Mouse (Mus musculus) midbrain, postnatal 0 days (tissue): ENCODE measurements around the gene Actn1. TPM values are rescaled to one million over a fixed set of nuclear protein-coding genes. Genes with fewer than 3 reads are reported as not detected.

Experiments used
- ATAC-seq: fragments of 200-750 bp; cut with Nextera tagmentation; 2 replicates; pipeline ENCODE4 v1.8.0; 2017; ENCODE audit warnings: moderate number of reproducible peaks, mild to moderate bottlenecking, moderate TSS enrichment, moderate library complexity; ENCODE audit not compliant: low FRiP score
- DNase-seq: peaks from one replicate; pipeline ENCODE4 v3.0.0-alpha.2; 2015; ENCODE audit warnings: low spot score
- H3K27ac ChIP-seq: fragments of 300-500 bp; sonication (generic); 2 replicates; pipeline ENCODE4 v1.5.1; 2014; ENCODE audit warnings: low read depth, mild to moderate bottlenecking, low read length, mixed read lengths
- H3K27me3 ChIP-seq: fragments of 300-500 bp; sonication (generic); 2 replicates; pipeline ENCODE4 v1.6.1; 2014; ENCODE audit warnings: low read length, control low read depth, mixed read lengths; ENCODE audit not compliant: insufficient read depth
- H3K36me3 ChIP-seq: fragments of 300-500 bp; sonication (generic); 2 replicates; pipeline ENCODE4 v1.6.1; 2014; ENCODE audit warnings: low read length, control low read depth, mixed read lengths; ENCODE audit not compliant: insufficient read depth
- H3K4me1 ChIP-seq: fragments of 300-500 bp; sonication (generic); 2 replicates; pipeline ENCODE4 v1.6.1; 2014; ENCODE audit warnings: mild to moderate bottlenecking, control low read depth, antibody characterized with exemption, low read length, mixed read lengths; ENCODE audit not compliant: insufficient read depth
- H3K4me2 ChIP-seq: fragments of 300-500 bp; sonication (generic); 2 replicates; pipeline ENCODE4 v1.6.1; 2014; ENCODE audit warnings: low read depth, mild to moderate bottlenecking, low read length, mixed read lengths; ENCODE audit not compliant: poor library complexity, severe bottlenecking
- H3K4me3 ChIP-seq: fragments of 300-500 bp; sonication (generic); 2 replicates; pipeline ENCODE4 v1.5.1; 2014; ENCODE audit warnings: low read depth, mild to moderate bottlenecking, low read length, moderate library complexity
- H3K9ac ChIP-seq: fragments of 300-500 bp; sonication (generic); replicated peaks from 2 replicates; pipeline ENCODE4 v1.6.1; 2014; ENCODE audit warnings: mild to moderate bottlenecking, low read length, moderate library complexity, mixed read lengths; ENCODE audit not compliant: poor library complexity, severe bottlenecking
- H3K9me3 ChIP-seq: fragments of 300-500 bp; sonication (generic); 2 replicates; pipeline ENCODE4 v1.6.1; 2016; ENCODE audit warnings: low read length, control low read depth
- CTCF ChIP-seq: IDR thresholded peaks from 2 replicates; pipeline ENCODE4 v1.5.1; 2016; ENCODE audit warnings: antibody characterized with exemption, mild to moderate bottlenecking
- WGBS: fragments of 180-500 bp; shearing (Covaris S2); extraction: QIAGEN DNeasy Blood & Tissue Kit; methylation state at CpG from one replicate; pipeline ENCODE4 v1.1.7; 2014; 5-methylcytosine and 5-hydroxymethylcytosine counted together
- polyA plus RNA-seq: library from polyadenylated mRNA; unstranded; fragments of >200 nt; fragmentation: Nextera tagmentation; extraction: Ambion mirVana; gene quantifications from 2 replicates; pipeline ENCODE4 v1.2.1, GENCODE M21; 2015
- total RNA-seq: library from RNA; depleted of rRNA; stranded (reverse); fragments of >200 nt; gene quantifications from 2 replicates; pipeline ENCODE4 v1.2.3, GENCODE M21; 2014

Actn1 gene
- total and polyA plus RNA-seq, 2 experiments from 2014 or later, result 7.4 to 18.0 TPM

GRCm38 (mm10) chr12:80209914-80210313, 50.3 kb downstream of the Actn1 start:
- Histone ChIP-seq H3K4me2 (no peak overlapping the region), H3K36me3 (peaks cover 3% of the 10 kb centered on the region; the same call in 1 of the 2 replicates), H3K4me1 (no peaks in the 10 kb centered on the region), H3K9me3 (no peaks in the 10 kb centered on the region), H3K27ac (no peak overlapping the region), H3K9ac (no peak overlapping the region), H3K27me3 (no peaks in the 10 kb centered on the region), H3K4me3 (no peak overlapping the region)
- WGBS, result 86% methylated on average over 4 of the region's 4 CpGs
- no peak for ATAC-seq
- DNase-seq, result no peak
- TF ChIP-seq CTCF, result no peak

GRCm38 (mm10) chr12:80208126-80208820, 51.9 kb downstream of the Actn1 start:
- Histone ChIP-seq H3K9ac (no peak overlapping the region), H3K4me2 (no peak overlapping the region), H3K9me3 (no peaks in the 10 kb centered on the region), H3K27me3 (no peaks in the 10 kb centered on the region), H3K4me1 (no peaks in the 10 kb centered on the region; the same call in 1 of the 2 replicates), H3K27ac (no peak overlapping the region), H3K36me3 (peaks cover 5% of the 10 kb centered on the region), H3K4me3 (no peak overlapping the region)
- no peak for ATAC-seq
- DNase-seq, result no peak
- 53% methylated on average over 19 of the region's 19 CpGs for WGBS
- no peak for TF ChIP-seq CTCF

DNA sequence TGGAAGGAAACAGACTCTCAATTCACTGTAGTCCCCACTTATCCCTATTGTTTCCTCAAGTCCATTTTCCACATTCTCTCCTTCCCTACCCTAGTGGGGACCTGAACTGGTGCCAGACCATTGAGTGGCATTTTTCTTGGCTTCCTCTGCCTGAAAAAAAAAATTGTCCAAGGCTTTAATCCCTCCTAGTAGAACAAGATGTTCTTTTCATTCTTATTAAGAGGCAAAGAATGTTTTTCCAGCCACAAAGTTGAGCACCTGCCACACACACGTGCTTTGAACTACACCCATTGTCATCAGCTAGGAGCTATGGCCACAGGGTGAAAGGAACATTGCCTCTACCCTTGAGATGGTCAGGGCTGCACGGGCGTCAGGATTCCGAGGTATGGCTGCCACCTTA, 56.9 kb downstream of the Actn1 start:
- H3K27me3 ChIP-seq, result no peaks in the 10 kb centered on the region
- TF ChIP-seq CTCF, result no peak
- no peak overlapping the region for H3K4me3 ChIP-seq
- DNase-seq, result no peak
- no peak overlapping the region for H3K9ac ChIP-seq
- no peaks in the 10 kb centered on the region for H3K9me3 ChIP-seq
- H3K4me2 ChIP-seq, result no peak overlapping the region
- H3K4me1 ChIP-seq, result no peaks in the 10 kb centered on the region; the same call in 1 of the 2 replicates
- no peak for ATAC-seq
- H3K27ac ChIP-seq, result no peak overlapping the region
- 67% methylated on average over 4 of the region's 4 CpGs for WGBS
- peaks cover 5% of the 10 kb centered on the region for H3K36me3 ChIP-seq

- Histone ChIP-seq H3K4me3 (no peak overlapping the region), H3K4me1 (no peaks in the 10 kb centered on the region; the same call in 1 of the 2 replicates), H3K27ac (no peak overlapping the region), H3K9ac (no peak overlapping the region), H3K9me3 (no peaks in the 10 kb centered on the region), H3K27me3 (no peaks in the 10 kb centered on the region), H3K4me2 (no peak overlapping the region), H3K36me3 (peaks cover 5% of the 10 kb centered on the region; the same call in 1 of the 2 replicates)
- WGBS, result 72% methylated on average over 2 of the region's 2 CpGs
- ATAC-seq, result no peak
- peak; percentile 40 for TF ChIP-seq CTCF
- no peak for DNase-seq
These were observed 60.4 kb downstream of the Actn1 start for GRCm38 (mm10) chr12:80199738-80200137.

DNA sequence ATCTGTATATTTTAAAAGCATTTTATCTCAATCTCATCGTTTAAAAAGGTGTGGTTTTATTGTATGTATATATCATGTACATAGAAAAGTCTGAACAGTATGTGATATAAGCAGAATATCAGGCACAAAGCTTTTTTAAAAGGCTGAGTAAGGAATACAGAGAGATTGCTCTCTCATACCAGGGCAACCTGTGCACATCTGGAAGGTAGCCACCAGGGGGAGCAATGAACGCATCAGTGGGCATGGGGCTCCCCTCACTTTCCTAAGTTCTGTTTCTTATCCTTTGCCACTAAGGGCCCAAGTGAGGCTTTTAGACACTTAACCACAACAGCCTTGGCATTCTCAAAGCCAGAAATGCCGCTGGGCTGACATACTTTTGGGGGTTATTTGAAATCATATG, 61.7 kb downstream of the Actn1 start:
- 35% methylated on average over 3 of the region's 3 CpGs for WGBS
- Histone ChIP-seq H3K36me3 (peaks cover 6% of the 10 kb centered on the region; the same call in 1 of the 2 replicates), H3K27ac (no peak overlapping the region), H3K4me2 (no peak overlapping the region), H3K4me1 (no peaks in the 10 kb centered on the region), H3K9me3 (no peaks in the 10 kb centered on the region), H3K27me3 (no peaks in the 10 kb centered on the region), H3K9ac (no peak overlapping the region), H3K4me3 (no peak overlapping the region)
- ATAC-seq (0 out of 2 replicates have a peak, but pooled peaks have one; percentile 60), DNase-seq (peak; percentile 79)
- peak; percentile 92 for TF ChIP-seq CTCF

- no peak overlapping the region for H3K9ac ChIP-seq
- H3K9me3 ChIP-seq, result no peaks in the 10 kb centered on the region
- no peaks in the 10 kb centered on the region for H3K27me3 ChIP-seq
- TF ChIP-seq CTCF, result peak; percentile 78
- DNase-seq, result peak; percentile 57
- no peak overlapping the region for H3K4me2 ChIP-seq
- 76% methylated on average over 10 of the region's 10 CpGs for WGBS
- no peak overlapping the region for H3K27ac ChIP-seq
- no peak for ATAC-seq
- no peak overlapping the region for H3K4me3 ChIP-seq
- H3K36me3 ChIP-seq, result peaks cover 12% of the 10 kb centered on the region; the same call in 1 of the 2 replicates
- H3K4me1 ChIP-seq, result no peaks in the 10 kb centered on the region
These were observed 62.8 kb downstream of the Actn1 start for GRCm38 (mm10) chr12:80197343-80197742.
